Mouse (Mus musculus) liver, adult 2 months (tissue): ENCODE measurements around the gene Igsf3. TPM values are rescaled to one million over a fixed set of nuclear protein-coding genes. Genes with fewer than 3 reads are reported as not detected.

Experiments
- DNase-seq: peaks from one replicate; pipeline ENCODE4 v3.0.0-alpha.2; 2011; ENCODE audit warnings: low read depth, low spot score; ENCODE audit errors: extremely low read depth
- H3K27ac ChIP-seq: fragments of 200-500 bp; replicated peaks from 2 replicates; pipeline ENCODE4 v1.5.1; 2012; ENCODE audit warnings: low read depth, mild to moderate bottlenecking, control low read depth, inconsistent platforms, low read length; ENCODE audit not compliant: insufficient read depth
- H3K27me3 ChIP-seq: fragments of 200-500 bp; 2 replicates; pipeline ENCODE4 v1.6.1; 2012; ENCODE audit warnings: mild to moderate bottlenecking, moderate library complexity, low read length, inconsistent platforms; ENCODE audit not compliant: control insufficient read depth, insufficient read depth
- H3K36me3 ChIP-seq: fragments of 200-500 bp; 2 replicates; pipeline ENCODE4 v1.6.1; 2012; ENCODE audit warnings: low read length, inconsistent platforms; ENCODE audit not compliant: control insufficient read depth, insufficient read depth
- H3K4me1 ChIP-seq: fragments of 200-500 bp; 2 replicates; pipeline ENCODE4 v1.6.1; 2011; ENCODE audit warnings: low read length; ENCODE audit not compliant: control insufficient read depth, insufficient read depth
- H3K4me3 ChIP-seq: fragments of 200-500 bp; 2 replicates; pipeline ENCODE4 v1.5.1; 2011; ENCODE audit warnings: low read depth, mild to moderate bottlenecking, control low read depth, low read length, moderate library complexity; ENCODE audit not compliant: insufficient read depth
- H3K79me2 ChIP-seq: fragments of 200-500 bp; 2 replicates; pipeline ENCODE4 v1.6.1; 2012; ENCODE audit warnings: inconsistent platforms, mild to moderate bottlenecking, low read length, moderate library complexity; ENCODE audit not compliant: control insufficient read depth, insufficient read depth
- H3K9ac ChIP-seq: fragments of 200-500 bp; 2 replicates; pipeline ENCODE4 v1.6.1; 2012; ENCODE audit warnings: low read depth, mild to moderate bottlenecking, control low read depth, inconsistent platforms, low read length
- CTCF ChIP-seq: fragments of 200-500 bp; IDR thresholded peaks from 2 replicates; pipeline ENCODE4 v1.5.1; 2011; ENCODE audit warnings: low read depth, low read length, control low read depth
- POLR2A ChIP-seq: fragments of 200-500 bp; IDR thresholded peaks from 2 replicates; pipeline ENCODE4 v1.6.1; 2011; ENCODE audit warnings: low read length, control low read depth; ENCODE audit not compliant: insufficient read depth; ENCODE audit errors: extremely low read depth
- WGBS: fragments of 180-500 bp; shearing (Covaris S2); methylation state at CpG from one replicate; pipeline ENCODE4 v1.1.7; 2018; 5-methylcytosine and 5-hydroxymethylcytosine counted together
- polyA plus RNA-seq: library from polyadenylated mRNA; depleted of rRNA; stranded (reverse); fragments of >200 nt; gene quantifications from 2 replicates; pipeline ENCODE4 v1.2.3, GENCODE M21; 2012
- total RNA-seq: library from RNA; depleted of rRNA; stranded (reverse); fragments of >200 nt; gene quantifications from 2 replicates; pipeline ENCODE4 v1.2.3, GENCODE M21; 2014

Igsf3 gene
- total and polyA plus RNA-seq, 2 experiments = 0.24 to 0.37 TPM

DNA sequence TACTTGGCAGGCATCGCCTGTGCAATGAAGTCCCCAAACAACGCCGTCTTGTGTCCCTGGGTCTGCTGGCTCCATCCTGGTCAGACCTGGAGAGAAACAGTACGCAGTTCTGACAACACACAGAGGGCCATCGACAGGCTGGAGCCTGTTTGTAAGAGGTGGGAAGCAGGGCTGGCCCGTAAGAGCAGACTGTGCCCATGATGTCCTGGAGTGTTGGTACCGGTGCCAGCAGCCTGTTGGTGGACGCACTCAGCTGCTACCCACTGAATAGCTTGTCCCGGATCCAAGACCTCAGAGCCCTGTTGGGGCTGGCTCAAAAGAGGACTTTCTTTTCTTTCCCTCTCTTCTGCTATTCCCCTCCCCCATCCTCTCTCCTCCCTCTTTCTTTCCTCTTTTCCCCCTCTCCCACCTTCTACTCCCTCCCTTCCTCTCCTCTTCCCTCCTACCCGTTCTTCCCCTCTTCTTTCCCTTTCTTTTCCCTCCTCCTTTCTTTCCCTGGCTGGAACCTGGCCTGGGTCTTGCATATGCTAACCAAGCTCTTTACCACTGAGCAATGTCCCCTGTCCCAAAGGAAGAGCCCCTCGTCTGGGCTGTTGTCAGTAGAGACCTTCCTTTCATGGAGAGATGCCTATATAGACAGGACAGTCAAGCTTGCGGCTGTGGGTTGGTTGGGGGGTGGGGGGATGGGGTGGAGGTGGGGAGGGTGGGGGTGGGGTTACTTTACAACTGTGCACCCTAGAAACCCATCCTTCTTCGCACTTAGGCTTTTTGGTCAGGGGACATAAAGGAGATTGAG is 27.9 kb downstream of the Igsf3 start:
- Histone ChIP-seq H3K4me3 (no peak overlapping the region), H3K27ac (no peak overlapping the region), H3K9ac (no peak overlapping the region), H3K27me3 (0 out of 2 replicates have a peak, but pooled peaks cover 2% of the 10 kb centered on the region), H3K4me1 (no peaks in the 10 kb centered on the region), H3K79me2 (no peaks in the 10 kb centered on the region), H3K36me3 (no peaks in the 10 kb centered on the region)
- no peak for DNase-seq
- TF ChIP-seq POLR2A (no peak), CTCF (no peak)
- WGBS = 74% methylated on average over 13 of the region's 13 CpGs

GRCm38 (mm10) chr3:101405495-101405894 is 28.6 kb downstream of the Igsf3 start:
- DNase-seq = no peak
- Histone ChIP-seq H3K4me3 (no peak overlapping the region), H3K9ac (no peak overlapping the region), H3K79me2 (no peaks in the 10 kb centered on the region), H3K27me3 (0 out of 2 replicates have a peak, but pooled peaks cover 2% of the 10 kb centered on the region), H3K27ac (no peak overlapping the region), H3K36me3 (no peaks in the 10 kb centered on the region), H3K4me1 (no peaks in the 10 kb centered on the region)
- no peak for TF ChIP-seq CTCF
- no peak for TF ChIP-seq POLR2A
- WGBS = 75% methylated on average over 10 of the region's 10 CpGs

DNA sequence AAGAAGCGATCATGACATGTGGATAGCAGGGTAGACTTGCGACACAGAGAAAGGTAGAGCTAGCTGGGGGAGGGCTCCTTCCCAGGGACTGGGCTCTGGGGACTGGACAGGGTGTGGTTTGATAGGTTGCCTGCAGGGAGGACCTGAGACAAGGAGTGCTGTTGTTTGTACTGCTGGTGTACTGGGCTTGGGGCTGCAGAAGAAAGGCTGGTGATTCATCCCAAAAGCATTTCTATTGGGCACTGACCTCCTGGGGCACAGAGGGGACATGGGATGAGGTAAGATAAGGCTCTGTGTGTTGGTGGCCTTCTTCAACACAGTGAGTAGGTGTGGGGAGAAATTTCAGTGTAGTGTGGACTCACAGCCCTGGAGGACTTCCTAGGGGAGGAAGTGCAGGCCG is 29.2 kb downstream of the Igsf3 start:
- H3K36me3 ChIP-seq = no peaks in the 10 kb centered on the region
- TF ChIP-seq POLR2A (no peak), CTCF (no peak)
- 0 out of 2 replicates have a peak, but pooled peaks cover 2% of the 10 kb centered on the region for H3K27me3 ChIP-seq
- no peak overlapping the region for H3K27ac ChIP-seq
- no peak overlapping the region for H3K9ac ChIP-seq
- no peak overlapping the region for H3K4me3 ChIP-seq
- WGBS = 66% methylated on average over 3 of the region's 3 CpGs
- H3K4me1 ChIP-seq = no peaks in the 10 kb centered on the region
- no peaks in the 10 kb centered on the region for H3K79me2 ChIP-seq
- DNase-seq = no peak

GRCm38 (mm10) chr3:101407568-101407967 is 30.7 kb downstream of the Igsf3 start:
- no peak overlapping the region for H3K27ac ChIP-seq
- no peaks in the 10 kb centered on the region for H3K36me3 ChIP-seq
- DNase-seq = no peak
- 73% methylated on average over 8 of the region's 8 CpGs for WGBS
- H3K9ac ChIP-seq = no peak overlapping the region
- no peaks in the 10 kb centered on the region for H3K4me1 ChIP-seq
- no peaks in the 10 kb centered on the region for H3K79me2 ChIP-seq
- TF ChIP-seq POLR2A = no peak
- no peak for TF ChIP-seq CTCF
- 0 out of 2 replicates have a peak, but pooled peaks cover 2% of the 10 kb centered on the region for H3K27me3 ChIP-seq
- no peak overlapping the region for H3K4me3 ChIP-seq

DNA sequence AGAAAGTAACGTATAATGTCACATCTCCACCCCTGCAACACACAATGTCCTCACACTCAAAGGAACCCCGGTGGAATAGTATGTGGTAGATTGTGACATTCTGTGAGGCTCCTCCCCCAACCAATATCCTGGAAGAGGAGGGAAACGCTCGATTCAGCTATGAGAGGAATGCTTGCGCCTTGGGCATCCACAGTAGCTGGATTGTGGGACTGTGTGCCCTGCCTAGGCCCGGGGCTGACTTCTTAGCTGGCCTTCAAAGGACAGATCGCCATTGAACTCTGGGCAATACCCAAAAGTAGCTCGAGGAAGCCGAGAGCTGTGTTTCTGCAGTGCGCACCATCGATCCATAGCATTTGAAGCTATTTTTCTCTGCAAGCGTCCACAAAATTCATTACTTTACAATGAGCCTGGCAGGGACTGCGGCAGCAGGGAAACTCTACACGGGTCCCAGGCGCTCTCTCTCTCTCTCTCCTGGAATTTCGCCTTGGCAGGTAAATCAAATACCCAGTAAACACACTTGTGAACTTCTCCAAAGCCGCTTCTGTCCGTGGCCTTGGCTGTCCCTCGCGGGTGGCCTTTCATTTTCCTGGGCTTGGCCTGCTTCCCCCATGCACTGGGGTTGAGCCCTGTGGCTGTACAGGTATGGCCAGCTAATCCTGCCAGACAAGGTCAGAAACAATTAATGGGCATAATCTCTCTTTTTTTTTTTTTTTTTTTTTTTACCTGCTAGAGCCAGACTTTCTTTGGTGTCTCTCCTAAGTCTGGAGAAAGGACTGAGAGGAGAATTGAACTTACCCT is 32.3 kb downstream of the Igsf3 start:
- Histone ChIP-seq H3K27me3 (0 out of 2 replicates have a peak, but pooled peaks cover 2% of the 10 kb centered on the region), H3K9ac (no peak overlapping the region), H3K4me1 (no peaks in the 10 kb centered on the region), H3K79me2 (no peaks in the 10 kb centered on the region), H3K27ac (no peak overlapping the region), H3K4me3 (no peak overlapping the region), H3K36me3 (no peaks in the 10 kb centered on the region)
- DNase-seq = no peak
- 42% methylated on average over 20 of the region's 20 CpGs for WGBS
- TF ChIP-seq POLR2A (no peak), CTCF (no peak)

DNA sequence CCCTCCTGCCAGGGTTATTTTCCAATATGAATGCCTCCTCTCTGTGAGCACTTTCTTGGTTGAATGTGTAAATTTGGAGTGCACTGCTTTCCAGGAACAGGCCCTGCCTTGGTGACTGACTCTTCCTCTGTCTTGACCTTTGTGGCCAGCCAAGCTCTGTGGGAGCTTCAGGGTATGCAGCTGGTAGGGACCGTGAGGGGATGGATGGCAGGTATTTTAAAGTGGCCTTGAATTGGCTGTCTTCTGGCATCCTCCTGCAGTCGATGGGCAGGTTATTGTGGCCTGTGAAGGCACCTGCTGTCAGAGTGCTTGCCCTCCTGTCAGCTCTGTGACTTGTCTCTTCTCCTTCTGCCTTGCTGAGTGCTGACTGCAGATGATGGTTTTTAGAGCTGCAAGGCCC is 33.3 kb downstream of the Igsf3 start:
- Histone ChIP-seq H3K9ac (no peak overlapping the region), H3K27ac (no peak overlapping the region), H3K27me3 (0 out of 2 replicates have a peak, but pooled peaks cover 2% of the 10 kb centered on the region), H3K4me1 (no peaks in the 10 kb centered on the region), H3K36me3 (no peaks in the 10 kb centered on the region), H3K79me2 (no peaks in the 10 kb centered on the region), H3K4me3 (no peak overlapping the region)
- DNase-seq = no peak
- TF ChIP-seq POLR2A (no peak), CTCF (no peak)
- WGBS = 54% methylated on average over 2 of the region's 2 CpGs
